Mouse (Mus musculus) myocyte (in vitro differentiated cells): ENCODE results near the gene Camkmt. TPM values are rescaled to one million over a fixed set of nuclear protein-coding genes. Genes with fewer than 3 reads are reported as not detected.
A peak's percentile ranks its signal among the peaks of the same experiment; 100 is the strongest.

ENCODE experiments used
- H3K27me3 ChIP-seq: one replicate; pipeline ENCODE4 v1.6.1; 2011; ENCODE audit not compliant: control insufficient read depth, insufficient read depth, insufficient read length
- H3K36me3 ChIP-seq: one replicate; pipeline ENCODE4 v1.6.1; 2011; ENCODE audit not compliant: control insufficient read depth, insufficient read depth
- H3K4me2 ChIP-seq: one replicate; pipeline ENCODE4 v1.6.1; 2011; ENCODE audit warnings: low read depth, control low read depth
- H3K4me3 ChIP-seq: one replicate; pipeline ENCODE4 v1.5.1; 2011; ENCODE audit warnings: mild to moderate bottlenecking, control low read depth, moderate library complexity
- H3K79me2 ChIP-seq: one replicate; pipeline ENCODE4 v1.6.1; 2011; ENCODE audit not compliant: control insufficient read depth, insufficient read depth
- H3ac ChIP-seq: one replicate; pipeline ENCODE4 v1.6.1; 2011; ENCODE audit not compliant: control insufficient read depth, insufficient read length
- CEBPB ChIP-seq: IDR thresholded peaks from 2 replicates; pipeline ENCODE4 v1.6.1; 2011; ENCODE audit warnings: mild to moderate bottlenecking, moderate library complexity; ENCODE audit not compliant: poor library complexity, insufficient read depth, severe bottlenecking
- E2F4 ChIP-seq: IDR thresholded peaks from one replicate; pipeline ENCODE4 v1.6.1; 2011; ENCODE audit warnings: mild to moderate bottlenecking, control low read depth, moderate library complexity; ENCODE audit not compliant: insufficient read depth
- MAX ChIP-seq: IDR thresholded peaks from one replicate; pipeline ENCODE4 v1.6.1; 2011; ENCODE audit warnings: low read depth, mild to moderate bottlenecking, control low read depth
- MYOD1 ChIP-seq, 3 experiments: IDR thresholded peaks; one replicate each; pipeline ENCODE4 v1.6.1; 2011; ENCODE audit warnings: control low read depth in 2 of 3, low read depth in 2 of 3, mild to moderate bottlenecking in 2 of 3, moderate library complexity in 1 of 3; ENCODE audit not compliant: insufficient read length in 2 of 3, control insufficient read depth in 1 of 3
- MYOG ChIP-seq, 3 experiments: IDR thresholded peaks; one replicate each; pipeline ENCODE4 v1.6.1; 2011; ENCODE audit warnings: control low read depth in 2 of 3, low read depth in 2 of 3, mild to moderate bottlenecking in 2 of 3; ENCODE audit not compliant: insufficient read length in 2 of 3, control insufficient read depth in 1 of 3, insufficient read depth in 1 of 3
- POLR2A ChIP-seq: IDR thresholded peaks from one replicate; pipeline ENCODE4 v1.6.1; 2011; ENCODE audit warnings: low read depth, mild to moderate bottlenecking, control low read depth, moderate library complexity; ENCODE audit not compliant: insufficient read length
- POLR2AphosphoS2 ChIP-seq: IDR thresholded peaks from one replicate; pipeline ENCODE4 v1.6.1; 2011; ENCODE audit warnings: low read depth, control low read depth; ENCODE audit not compliant: insufficient read length
- REST ChIP-seq: IDR thresholded peaks from one replicate; pipeline ENCODE4 v1.6.1; 2011; ENCODE audit warnings: mild to moderate bottlenecking, control low read depth, moderate library complexity; ENCODE audit not compliant: insufficient read depth, insufficient read length
- SRF ChIP-seq: IDR thresholded peaks from one replicate; pipeline ENCODE4 v1.6.1; 2011; ENCODE audit warnings: low read depth; ENCODE audit not compliant: control insufficient read depth, insufficient read length
- TCF12 ChIP-seq: IDR thresholded peaks from one replicate; pipeline ENCODE4 v1.6.1; 2011; ENCODE audit warnings: mild to moderate bottlenecking, control low read depth; ENCODE audit not compliant: poor library complexity, insufficient read depth, severe bottlenecking
- TCF3 ChIP-seq: IDR thresholded peaks from one replicate; pipeline ENCODE4 v1.6.1; 2011; ENCODE audit warnings: low read depth, control low read depth; ENCODE audit not compliant: insufficient read length
- USF1 ChIP-seq: IDR thresholded peaks from one replicate; pipeline ENCODE4 v1.6.1; 2011; ENCODE audit warnings: low read depth, mild to moderate bottlenecking, control low read depth, moderate library complexity
- polyA plus RNA-seq: library from polyadenylated mRNA; unstranded; fragments of >200 nt; fragmentation: generic; extraction: Trizol; gene quantifications from one replicate; pipeline ENCODE4 v1.2.1, GENCODE M21; 2012; ENCODE audit warnings: missing spikeins

The Camkmt gene
- polyA plus RNA-seq, 1 experiment = 1.4 TPM

DNA sequence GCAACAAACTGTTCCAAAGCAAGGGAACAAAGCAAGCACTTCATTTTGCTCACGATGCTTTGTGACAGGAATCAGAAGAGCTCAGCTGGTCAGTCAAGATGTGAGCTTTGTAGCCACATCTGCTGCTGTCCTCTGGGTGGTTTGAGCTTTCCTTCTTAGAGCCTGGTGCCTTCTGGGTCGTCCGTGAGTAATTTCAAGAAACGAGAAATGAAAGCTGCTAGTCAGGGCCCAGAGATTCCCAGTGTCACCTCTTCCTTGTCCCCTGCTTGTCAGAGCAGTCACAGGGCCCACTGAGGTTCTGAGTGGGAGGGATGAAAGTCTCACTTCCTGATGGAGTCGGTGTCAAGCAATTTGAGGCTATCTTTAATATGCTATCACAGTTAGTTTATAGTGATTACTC lies 127.7 kb downstream of the Camkmt start:
- TF ChIP-seq TCF12 (no peak), MYOG (IDR thresholded peaks at IDR 0.05; ENCODE audit: control insufficient read depth in 1 of 3, insufficient read depth in 1 of 3, insufficient read length in 2 of 3, low read depth in 2 of 3) (no peak), E2F4 (no peak), TCF3 (no peak), REST (no peak), POLR2AphosphoS2 (no peak), MAX (no peak), CEBPB (no peak), MYOD1 (IDR thresholded peaks at IDR 0.05; ENCODE audit: control insufficient read depth in 1 of 3, insufficient read length in 2 of 3, low read depth in 2 of 3) (no peak), SRF (no peak), POLR2A (no peak), USF1 (no peak)

DNA sequence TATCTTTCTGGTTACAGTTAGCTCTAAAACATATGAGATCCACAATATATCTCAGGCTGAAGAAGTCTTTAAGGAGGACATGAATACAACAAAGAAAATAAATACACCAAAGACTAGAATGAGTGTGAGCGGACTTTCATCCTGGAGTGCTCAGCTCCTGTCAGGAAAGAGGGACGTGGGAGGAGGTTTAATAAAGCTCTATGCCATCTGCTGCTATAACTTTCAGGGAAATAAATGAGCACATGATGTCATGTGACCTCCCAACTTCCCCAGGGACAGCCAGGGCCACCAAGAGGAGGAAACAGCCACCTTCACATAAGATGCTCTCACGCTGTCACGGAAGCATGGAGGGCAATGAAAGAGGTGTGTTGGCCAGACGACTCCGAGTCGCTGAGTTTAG lies 151.8 kb downstream of the Camkmt start:
- Histone ChIP-seq H3K36me3 (no peaks in the 10 kb centered on the region), H3K79me2 (no peaks in the 10 kb centered on the region), H3ac (no peak overlapping the region), H3K27me3 (no peaks in the 10 kb centered on the region), H3K4me2 (no peak overlapping the region), H3K4me3 (no peak overlapping the region)
- no peak for TF ChIP-seq CEBPB
- TF ChIP-seq MYOD1 (IDR thresholded peaks at IDR 0.05; ENCODE audit: control insufficient read depth in 1 of 3, insufficient read length in 2 of 3, low read depth in 2 of 3) = no peak
- no peak for TF ChIP-seq SRF
- TF ChIP-seq MAX = no peak
- no peak for TF ChIP-seq USF1
- TF ChIP-seq TCF3 = no peak
- no peak for TF ChIP-seq REST
- no peak for TF ChIP-seq POLR2AphosphoS2
- no peak for TF ChIP-seq POLR2A
- no peak for TF ChIP-seq TCF12
- TF ChIP-seq MYOG (IDR thresholded peaks at IDR 0.05; ENCODE audit: control insufficient read depth in 1 of 3, insufficient read depth in 1 of 3, insufficient read length in 2 of 3, low read depth in 2 of 3) = no peak
- no peak for TF ChIP-seq E2F4

More for the DNA sequence above, 127.7 kb downstream of the Camkmt start:
- no peaks in the 10 kb centered on the region for H3K79me2 ChIP-seq
- no peak overlapping the region for H3K4me2 ChIP-seq
- H3ac ChIP-seq = no peak overlapping the region
- H3K4me3 ChIP-seq = no peak overlapping the region
- no peaks in the 10 kb centered on the region for H3K27me3 ChIP-seq
- no peaks in the 10 kb centered on the region for H3K36me3 ChIP-seq

- Histone ChIP-seq H3K27me3 (no peaks in the 10 kb centered on the region), H3K4me3 (no peak overlapping the region), H3K4me2 (no peak overlapping the region), H3K36me3 (no peaks in the 10 kb centered on the region), H3ac (no peak overlapping the region), H3K79me2 (no peaks in the 10 kb centered on the region)
- no peak for TF ChIP-seq SRF
- no peak for TF ChIP-seq USF1
- TF ChIP-seq MYOG (IDR thresholded peaks at IDR 0.05; ENCODE audit: control insufficient read depth in 1 of 3, insufficient read depth in 1 of 3, insufficient read length in 2 of 3, low read depth in 2 of 3) = peak in 2 of 3 experiments; percentile 48 to 65
- peak in 1 of 3 experiments; percentile 66 for TF ChIP-seq MYOD1 (IDR thresholded peaks at IDR 0.05; ENCODE audit: control insufficient read depth in 1 of 3, insufficient read length in 2 of 3, low read depth in 2 of 3)
- no peak for TF ChIP-seq TCF3
- TF ChIP-seq POLR2AphosphoS2 = no peak
- no peak for TF ChIP-seq REST
- no peak for TF ChIP-seq MAX
- no peak for TF ChIP-seq CEBPB
Measured at GRCm38 (mm10) chr17:85248962-85249361, 158.6 kb downstream of the Camkmt start.

GRCm38 (mm10) chr17:85249744-85250143 lies 159.4 kb downstream of the Camkmt start:
- Histone ChIP-seq H3K36me3 (no peaks in the 10 kb centered on the region), H3ac (no peak overlapping the region), H3K27me3 (no peaks in the 10 kb centered on the region), H3K4me3 (no peak overlapping the region), H3K4me2 (no peak overlapping the region), H3K79me2 (no peaks in the 10 kb centered on the region)
- TF ChIP-seq E2F4 (no peak), CEBPB (no peak), USF1 (no peak), TCF3 (no peak), MYOD1 (IDR thresholded peaks at IDR 0.05; ENCODE audit: control insufficient read depth in 1 of 3, insufficient read length in 2 of 3, low read depth in 2 of 3) (no peak), MYOG (IDR thresholded peaks at IDR 0.05; ENCODE audit: control insufficient read depth in 1 of 3, insufficient read depth in 1 of 3, insufficient read length in 2 of 3, low read depth in 2 of 3) (no peak), POLR2AphosphoS2 (no peak), REST (no peak), TCF12 (no peak), MAX (no peak)

DNA sequence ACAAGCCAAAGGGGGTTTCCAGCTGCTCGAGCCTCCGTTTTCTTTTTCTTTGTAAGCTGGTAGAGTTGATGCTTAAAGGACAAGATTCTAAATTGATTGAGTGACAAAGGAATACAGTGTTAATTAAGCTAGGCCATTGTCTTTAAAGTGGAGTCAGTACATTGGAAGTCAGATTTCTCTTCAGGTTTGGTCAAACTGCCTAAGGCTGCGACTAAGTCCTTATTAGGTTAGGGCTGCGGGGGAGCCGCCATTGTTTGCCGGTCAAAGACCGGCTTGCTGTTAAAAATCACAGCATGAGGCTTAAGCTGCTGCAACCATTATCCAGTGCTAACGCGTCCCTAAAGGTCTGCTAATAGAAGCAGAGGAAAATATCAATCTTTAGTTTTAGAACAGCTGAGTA lies 166.6 kb downstream of the Camkmt start:
- no peak overlapping the region for H3K4me2 ChIP-seq
- no peak for TF ChIP-seq USF1
- TF ChIP-seq MYOD1 (IDR thresholded peaks at IDR 0.05; ENCODE audit: control insufficient read depth in 1 of 3, insufficient read length in 2 of 3, low read depth in 2 of 3) = no peak
- TF ChIP-seq SRF = no peak
- no peak overlapping the region for H3ac ChIP-seq
- H3K27me3 ChIP-seq = no peaks in the 10 kb centered on the region
- no peaks in the 10 kb centered on the region for H3K79me2 ChIP-seq
- H3K36me3 ChIP-seq = no peaks in the 10 kb centered on the region
- H3K4me3 ChIP-seq = no peak overlapping the region
